Mouse (Mus musculus): ENCODE results near the gene Myl6.

- TF ChIP-seq CTCF (IDR thresholded peaks at IDR 0.05; ENCODE audit: low read depth, low read length): no peak
- TF ChIP-seq POLR2AphosphoS5 (IDR thresholded peaks at IDR 0.05; ENCODE audit: insufficient replicate concordance, low read depth, low read length): no peak
- no peak for TF ChIP-seq TAL1 (conservative IDR thresholded peaks at IDR 0.05; ENCODE audit: low read depth, low read length)
- no peak for TF ChIP-seq GATA1 (IDR thresholded peaks at IDR 0.05; ENCODE audit: borderline replicate concordance, low read length)
- no peak for TF ChIP-seq GATA2 (IDR thresholded peaks at IDR 0.05; ENCODE audit: borderline replicate concordance, low read depth, low read length)
Observed at GRCm38 (mm10) chr10:128511761-128512160, 17.8 kb upstream of the Myl6 start.

All from G1E (cell line).